Mouse (Mus musculus) brown adipose tissue, adult 24 weeks (tissue): ENCODE measurements at regions not wholly inside any gene's neighbourhood (a gene's known extent, or its start where the extent isn't known, plus 50 kb on each side); places are given as distances from the start of the nearest gene placed in this dataset.

Experiments used
- H3K27ac ChIP-seq: fragments of 200-500 bp; replicated peaks from 2 replicates; pipeline ENCODE4 v1.5.1; 2012; ENCODE audit warnings: low read depth, mild to moderate bottlenecking, low read length
- H3K4me1 ChIP-seq: fragments of 200-500 bp; 2 replicates; pipeline ENCODE4 v1.6.1; 2012; ENCODE audit warnings: low read length, mixed read lengths; ENCODE audit not compliant: control insufficient read depth, insufficient read depth, insufficient read length
- H3K4me3 ChIP-seq: fragments of 200-500 bp; 2 replicates; pipeline ENCODE4 v1.5.1; 2012; ENCODE audit warnings: low read depth, mild to moderate bottlenecking, low read length, moderate library complexity; ENCODE audit not compliant: insufficient read depth

GRCm38 (mm10) chr2:117827278-117827677 lies 284.4 kb upstream of the Thbs1 start:
- Histone ChIP-seq H3K27ac (no peak overlapping the region), H3K4me1 (no peaks in the 10 kb centered on the region), H3K4me3 (no peak overlapping the region)

- Histone ChIP-seq H3K4me3 (no peak overlapping the region), H3K4me1 (peaks cover 9% of the 10 kb centered on the region), H3K27ac (peak overlapping the region; percentile 47)
These were observed 273.3 kb upstream of the Thbs1 start for GRCm38 (mm10) chr2:117838387-117838786.

GRCm38 (mm10) chr2:117840406-117840805 lies 271.3 kb upstream of the Thbs1 start:
- H3K4me3 ChIP-seq = no peak overlapping the region
- peaks cover 9% of the 10 kb centered on the region for H3K4me1 ChIP-seq
- H3K27ac ChIP-seq = no peak overlapping the region

- H3K4me1 ChIP-seq = peaks cover 9% of the 10 kb centered on the region; the same call in 1 of the 2 replicates
- H3K27ac ChIP-seq = no peak overlapping the region
- H3K4me3 ChIP-seq = no peak overlapping the region
These were observed 269.2 kb upstream of the Thbs1 start for GRCm38 (mm10) chr2:117842309-117842986.

- Histone ChIP-seq H3K4me1 (no peaks in the 10 kb centered on the region), H3K27ac (no peak overlapping the region), H3K4me3 (no peak overlapping the region)
These were observed 259.2 kb upstream of the Thbs1 start for GRCm38 (mm10) chr2:117852442-117852841.

GRCm38 (mm10) chr2:117862301-117862700 lies 249.4 kb upstream of the Thbs1 start:
- peak overlapping the region; percentile 55 for H3K27ac ChIP-seq
- H3K4me1 ChIP-seq = peaks cover 11% of the 10 kb centered on the region; the same call in 1 of the 2 replicates
- no peak overlapping the region for H3K4me3 ChIP-seq

GRCm38 (mm10) chr2:117865119-117865518 lies 246.6 kb upstream of the Thbs1 start:
- H3K27ac ChIP-seq = no peak overlapping the region
- H3K4me3 ChIP-seq = no peak overlapping the region
- H3K4me1 ChIP-seq = peaks cover 11% of the 10 kb centered on the region; the same call in 1 of the 2 replicates

GRCm38 (mm10) chr2:117866946-117867345 lies 244.7 kb upstream of the Thbs1 start:
- Histone ChIP-seq H3K4me1 (peaks cover 15% of the 10 kb centered on the region), H3K4me3 (no peak overlapping the region), H3K27ac (peak overlapping the region; percentile 95)

GRCm38 (mm10) chr2:117867409-117867808 lies 244.3 kb upstream of the Thbs1 start:
- peaks cover 13% of the 10 kb centered on the region for H3K4me1 ChIP-seq
- H3K4me3 ChIP-seq = no peak overlapping the region
- peak overlapping the region; percentile 95 for H3K27ac ChIP-seq

- H3K27ac ChIP-seq = no peak overlapping the region
- no peak overlapping the region for H3K4me3 ChIP-seq
- H3K4me1 ChIP-seq = peaks cover 6% of the 10 kb centered on the region
These were observed 242.8 kb upstream of the Thbs1 start for GRCm38 (mm10) chr2:117868857-117869256.

- Histone ChIP-seq H3K27ac (no peak overlapping the region), H3K4me1 (peaks cover 4% of the 10 kb centered on the region), H3K4me3 (no peak overlapping the region)
These were observed 240.0 kb upstream of the Thbs1 start for GRCm38 (mm10) chr2:117871507-117872282.

- H3K27ac ChIP-seq = no peak overlapping the region
- peaks cover 2% of the 10 kb centered on the region; the same call in 1 of the 2 replicates for H3K4me1 ChIP-seq
- H3K4me3 ChIP-seq = no peak overlapping the region
These were observed 233.9 kb upstream of the Thbs1 start for GRCm38 (mm10) chr2:117877816-117878215.

GRCm38 (mm10) chr2:117882136-117882535 lies 229.5 kb upstream of the Thbs1 start:
- H3K27ac ChIP-seq = no peak overlapping the region
- peaks cover 2% of the 10 kb centered on the region; the same call in 1 of the 2 replicates for H3K4me1 ChIP-seq
- H3K4me3 ChIP-seq = no peak overlapping the region

GRCm38 (mm10) chr2:117882890-117883289 lies 228.8 kb upstream of the Thbs1 start:
- Histone ChIP-seq H3K27ac (no peak overlapping the region), H3K4me3 (no peak overlapping the region), H3K4me1 (peaks cover 2% of the 10 kb centered on the region; the same call in 1 of the 2 replicates)

- Histone ChIP-seq H3K27ac (no peak overlapping the region), H3K4me3 (no peak overlapping the region), H3K4me1 (no peaks in the 10 kb centered on the region)
These were observed 225.2 kb upstream of the Thbs1 start for GRCm38 (mm10) chr2:117886516-117886915.

GRCm38 (mm10) chr2:117901311-117901710 lies 210.4 kb upstream of the Thbs1 start:
- Histone ChIP-seq H3K4me1 (no peaks in the 10 kb centered on the region), H3K27ac (no peak overlapping the region), H3K4me3 (no peak overlapping the region)
